Mouse (Mus musculus): ENCODE results near the gene Sft2d2. TPM values are rescaled to one million over a fixed set of nuclear protein-coding genes. Genes with fewer than 3 reads are reported as not detected.
A peak's percentile ranks its signal among the peaks of the same experiment; 100 is the strongest.

The Sft2d2 gene
- total RNA-seq, 2 experiments from 2014 or later = 14.8 to 17.2 TPM

DNA sequence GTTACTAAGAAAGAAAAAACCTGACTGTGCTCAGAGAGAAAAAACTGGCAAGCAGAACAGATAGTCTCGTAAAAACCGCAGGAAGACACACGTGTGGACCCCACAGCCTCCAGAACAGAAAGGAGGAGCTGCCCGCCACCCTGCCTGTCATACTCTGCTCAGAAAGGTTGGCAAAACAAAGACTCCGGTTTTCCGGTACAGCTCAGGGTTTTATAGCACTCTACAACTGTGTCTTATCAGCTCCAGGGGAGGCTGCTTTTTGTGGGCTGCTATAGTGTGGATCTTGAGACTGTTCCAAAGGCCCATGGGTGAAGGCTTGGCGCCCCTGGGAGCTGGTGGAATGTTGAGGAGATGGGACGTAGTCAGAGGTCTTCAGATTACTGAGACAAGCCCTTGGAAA lies 43.0 kb downstream of the Sft2d2 start:
- no peak for DNase-seq
- intact Hi-C loops (cut with DNase I) = no loop called here

DNA sequence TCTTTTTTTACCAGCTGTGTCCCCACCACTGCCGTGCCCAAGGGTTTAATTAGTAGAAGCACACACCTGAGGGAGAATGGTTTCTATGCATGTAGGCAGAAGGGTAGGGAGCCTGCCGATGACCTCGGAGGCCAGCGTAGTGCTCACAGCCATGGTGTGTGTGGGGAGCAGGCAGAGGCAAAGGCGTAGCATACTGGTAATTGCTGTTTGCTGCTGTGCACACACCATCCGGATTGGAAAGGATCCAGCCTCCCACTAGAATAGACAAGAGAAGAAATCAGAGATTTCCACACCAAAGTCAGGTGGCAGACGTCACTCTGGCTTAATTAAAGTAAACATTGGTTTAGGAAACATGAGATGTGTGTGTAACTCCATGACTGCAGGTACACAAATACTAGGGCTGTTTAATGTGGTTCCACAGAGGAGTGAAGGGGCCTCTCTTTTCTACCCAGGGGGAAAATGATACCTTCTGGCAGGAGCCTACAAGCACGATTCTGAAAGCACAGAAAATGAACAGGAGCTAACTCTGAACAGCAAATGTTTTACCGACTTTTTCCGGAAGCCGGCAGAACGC lies 51.8 kb downstream of the Sft2d2 start:
- intact Hi-C loops (cut with DNase I) = no loop called here
- no peak for DNase-seq

GRCm38 (mm10) chr1:165140227-165140626 lies 54.0 kb downstream of the Sft2d2 start:
- intact Hi-C loops (cut with DNase I) = no loop called here
- DNase-seq = no peak

DNA sequence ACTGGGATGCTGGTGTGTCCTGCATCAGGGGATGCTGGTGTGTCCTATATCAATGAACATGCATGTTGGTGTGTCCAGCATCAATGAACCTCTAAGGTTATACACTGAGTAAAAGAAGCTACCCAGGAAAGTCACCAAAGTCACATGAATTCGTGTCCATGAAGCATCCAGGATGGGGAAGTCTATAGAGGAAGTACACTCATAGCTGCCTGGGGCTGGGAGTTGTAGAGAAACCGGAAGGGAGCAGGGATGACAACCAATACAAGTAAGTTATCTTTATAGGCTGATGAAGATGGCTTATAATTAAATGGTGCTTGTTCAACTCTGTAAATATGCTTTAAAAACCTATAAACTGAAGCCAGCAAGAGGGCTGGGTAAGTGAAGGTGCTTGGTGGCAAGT lies 60.4 kb downstream of the Sft2d2 start:
- DNase-seq = no peak

GRCm38 (mm10) chr1:165133279-165133678 lies 61.0 kb downstream of the Sft2d2 start:
- DNase-seq = no peak
- intact Hi-C loops (cut with DNase I) = no loop called here

More for the DNA sequence above, 60.4 kb downstream of the Sft2d2 start:
- intact Hi-C loops (cut with DNase I) = no loop called here

GRCm38 (mm10) chr1:165132187-165132877 lies 61.9 kb downstream of the Sft2d2 start:
- intact Hi-C loops (cut with DNase I) = no loop called here
- peak; percentile 77 to 84 for DNase-seq

DNA sequence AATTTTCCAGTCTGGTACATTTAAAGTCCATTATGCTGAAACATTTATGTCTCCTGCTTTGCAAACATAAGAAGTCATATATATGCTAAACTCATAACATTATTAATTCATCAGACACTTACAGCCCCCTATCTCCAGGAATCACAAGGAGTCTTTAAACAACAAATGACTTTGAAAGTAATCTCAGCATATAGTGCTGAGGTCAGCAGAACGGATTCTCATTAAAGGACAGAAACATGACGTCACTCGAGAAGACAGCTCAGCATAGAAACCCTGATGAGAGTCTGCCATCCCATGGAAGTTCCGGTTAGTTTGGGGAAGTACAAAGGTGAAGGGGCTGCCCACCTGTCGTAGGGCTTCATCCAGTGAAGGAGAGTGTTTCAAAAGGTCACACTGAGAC lies 64.7 kb downstream of the Sft2d2 start:
- intact Hi-C loops (cut with DNase I) = loop anchor here (10.0 kb wide), 2 partner anchors 195 to 675 kb away; partner anchors contain the start of gene Atp1b1
- no peak for DNase-seq

Other genes with a start within 250 kb of the Sft2d2 start
- not detected for gene Tbx19, start 33.7 kb downstream of the Sft2d2 start, total RNA-seq (2021)
- 10 to 100 TPM; 34.0 to 38.0 TPM for gene Tiprl, start 42.6 kb upstream of the Sft2d2 start, total RNA-seq (2021)
- 1 to 10 TPM; 1.3 to 1.8 TPM for gene Gpr161, start 101.4 kb upstream of the Sft2d2 start, total RNA-seq (2021)

All from heart, postnatal 36 days (tissue).